Mouse (Mus musculus) neural tube, embryonic 13.5 days (tissue): Measurements from ENCODE around the gene Traf3ip3. TPM values are rescaled to one million over a fixed set of nuclear protein-coding genes. Genes with fewer than 3 reads are reported as not detected.

Experiments
- ATAC-seq: fragments of 200-750 bp; cut with Nextera tagmentation; 2 replicates; pipeline ENCODE4 v1.8.0; 2017; ENCODE audit warnings: low read depth, mild to moderate bottlenecking, moderate TSS enrichment, moderate library complexity
- H3K27ac ChIP-seq: fragments of 300-500 bp; sonication (generic); replicated peaks from 2 replicates; pipeline ENCODE4 v1.5.1; 2015; ENCODE audit warnings: moderate library complexity, mild to moderate bottlenecking, inconsistent platforms
- H3K27me3 ChIP-seq: fragments of 300-500 bp; sonication (generic); 2 replicates; pipeline ENCODE4 v1.6.1; 2015; ENCODE audit warnings: mild to moderate bottlenecking, inconsistent platforms
- H3K36me3 ChIP-seq: fragments of 300-500 bp; sonication (generic); 2 replicates; pipeline ENCODE4 v1.6.1; 2015; ENCODE audit warnings: mild to moderate bottlenecking, inconsistent platforms
- H3K4me1 ChIP-seq: fragments of 300-500 bp; sonication (generic); replicated peaks from 2 replicates; pipeline ENCODE4 v1.6.1; 2015; ENCODE audit warnings: inconsistent platforms
- H3K4me2 ChIP-seq: fragments of 300-500 bp; sonication (generic); 2 replicates; pipeline ENCODE4 v1.6.1; 2015; ENCODE audit warnings: inconsistent platforms, mild to moderate bottlenecking, moderate library complexity
- H3K4me3 ChIP-seq: fragments of 300-500 bp; sonication (generic); 2 replicates; pipeline ENCODE4 v1.5.1; 2015; ENCODE audit warnings: mild to moderate bottlenecking, inconsistent platforms
- H3K9ac ChIP-seq: fragments of 300-500 bp; sonication (generic); 2 replicates; pipeline ENCODE4 v1.6.1; 2015; ENCODE audit warnings: moderate library complexity, mild to moderate bottlenecking, inconsistent platforms
- H3K9me3 ChIP-seq: fragments of 300-500 bp; sonication (generic); 2 replicates; pipeline ENCODE4 v1.6.1; 2016; ENCODE audit warnings: inconsistent platforms
- WGBS: fragments of 180-500 bp; shearing (Covaris S2); methylation state at CpG from one replicate; pipeline ENCODE4 v1.1.7; 2015; 5-methylcytosine and 5-hydroxymethylcytosine counted together
- polyA plus RNA-seq: library from polyadenylated mRNA; unstranded; fragments of >200 nt; fragmentation: Nextera tagmentation; extraction: Ambion mirVana; gene quantifications from 2 replicates; pipeline ENCODE4 v1.2.1, GENCODE M21; 2015

Gene Traf3ip3
- polyA plus RNA-seq, 1 experiment from 2014 or later = 4.4 TPM

GRCm38 (mm10) chr1:193200640-193201382, 692 bp downstream of the Traf3ip3 start:
- no peaks in the 10 kb centered on the region for H3K4me1 ChIP-seq
- no peak overlapping the region for H3K4me2 ChIP-seq
- H3K9me3 ChIP-seq = no peaks in the 10 kb centered on the region
- H3K36me3 ChIP-seq = no peaks in the 10 kb centered on the region
- no peak overlapping the region for H3K27ac ChIP-seq
- no peaks in the 10 kb centered on the region for H3K27me3 ChIP-seq
- H3K9ac ChIP-seq = no peak overlapping the region
- 88% methylated on average over 8 of the region's 8 CpGs for WGBS
- ATAC-seq = no peak
- H3K4me3 ChIP-seq = no peak overlapping the region

DNA sequence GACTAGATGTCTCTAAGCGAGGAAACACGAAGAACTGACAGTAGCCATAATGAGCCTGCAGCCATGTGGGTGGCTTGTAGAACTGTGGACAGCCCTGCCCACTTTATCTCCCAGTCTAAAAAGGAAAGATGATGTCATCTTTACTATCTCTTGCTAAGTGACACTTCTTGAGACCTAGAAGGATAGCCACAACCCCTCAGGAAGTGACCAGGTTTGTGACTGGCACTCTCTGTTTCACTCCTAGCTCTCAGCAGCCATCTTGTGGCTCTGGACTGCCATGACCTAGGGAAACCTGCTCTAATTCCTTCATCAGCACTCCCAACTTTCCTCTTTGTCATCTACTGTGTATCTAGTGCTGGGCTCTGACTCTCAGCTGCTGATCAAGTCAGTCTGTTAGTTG, 3.2 kb downstream of the Traf3ip3 start:
- Histone ChIP-seq H3K9me3 (no peaks in the 10 kb centered on the region), H3K27me3 (no peaks in the 10 kb centered on the region), H3K27ac (no peak overlapping the region), H3K9ac (no peak overlapping the region), H3K36me3 (no peaks in the 10 kb centered on the region), H3K4me1 (no peaks in the 10 kb centered on the region), H3K4me2 (no peak overlapping the region), H3K4me3 (no peak overlapping the region)
- 78% methylated on average over 2 of the region's 2 CpGs for WGBS
- no peak for ATAC-seq

DNA sequence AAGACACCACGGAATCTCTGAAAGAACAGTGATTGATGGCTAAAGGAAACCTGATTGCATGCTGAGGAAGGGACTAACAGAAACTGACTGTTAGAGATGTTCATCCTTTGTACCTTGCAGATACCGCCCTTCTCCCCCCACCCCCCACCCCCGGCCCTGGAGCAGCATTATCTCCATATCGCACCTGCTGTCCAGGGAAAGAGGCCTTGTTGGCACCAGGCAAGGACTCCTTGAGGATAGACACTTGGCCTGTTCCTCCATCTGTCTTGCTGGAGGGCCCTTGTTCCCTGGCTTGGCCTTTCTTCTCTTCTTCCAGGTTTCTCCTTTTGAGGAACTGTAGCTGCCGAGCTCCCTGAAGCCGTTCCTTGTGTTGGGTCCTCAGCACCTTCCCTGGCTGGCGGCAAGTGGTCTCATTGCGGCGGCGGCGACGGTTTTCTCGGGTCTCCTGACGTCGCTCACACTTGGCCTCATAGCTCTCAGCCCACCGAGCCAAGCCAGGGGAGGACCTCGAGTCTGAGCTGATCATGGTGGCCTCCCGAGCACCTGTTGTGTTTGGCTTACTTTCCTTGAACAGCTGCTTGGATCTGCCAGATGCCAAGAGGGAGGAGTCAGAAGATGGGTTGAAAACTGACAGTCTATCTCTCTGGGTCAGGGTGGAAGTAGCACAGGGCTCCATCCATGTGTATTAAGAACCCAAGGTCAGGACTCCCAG, 3.9 kb downstream of the Traf3ip3 start:
- H3K36me3 ChIP-seq = no peaks in the 10 kb centered on the region
- H3K4me3 ChIP-seq = no peak overlapping the region
- no peak overlapping the region for H3K27ac ChIP-seq
- 91% methylated on average over 18 of the region's 18 CpGs for WGBS
- no peak overlapping the region for H3K4me2 ChIP-seq
- H3K9me3 ChIP-seq = no peaks in the 10 kb centered on the region
- no peak overlapping the region for H3K9ac ChIP-seq
- ATAC-seq = no peak
- no peaks in the 10 kb centered on the region for H3K27me3 ChIP-seq
- no peaks in the 10 kb centered on the region for H3K4me1 ChIP-seq

DNA sequence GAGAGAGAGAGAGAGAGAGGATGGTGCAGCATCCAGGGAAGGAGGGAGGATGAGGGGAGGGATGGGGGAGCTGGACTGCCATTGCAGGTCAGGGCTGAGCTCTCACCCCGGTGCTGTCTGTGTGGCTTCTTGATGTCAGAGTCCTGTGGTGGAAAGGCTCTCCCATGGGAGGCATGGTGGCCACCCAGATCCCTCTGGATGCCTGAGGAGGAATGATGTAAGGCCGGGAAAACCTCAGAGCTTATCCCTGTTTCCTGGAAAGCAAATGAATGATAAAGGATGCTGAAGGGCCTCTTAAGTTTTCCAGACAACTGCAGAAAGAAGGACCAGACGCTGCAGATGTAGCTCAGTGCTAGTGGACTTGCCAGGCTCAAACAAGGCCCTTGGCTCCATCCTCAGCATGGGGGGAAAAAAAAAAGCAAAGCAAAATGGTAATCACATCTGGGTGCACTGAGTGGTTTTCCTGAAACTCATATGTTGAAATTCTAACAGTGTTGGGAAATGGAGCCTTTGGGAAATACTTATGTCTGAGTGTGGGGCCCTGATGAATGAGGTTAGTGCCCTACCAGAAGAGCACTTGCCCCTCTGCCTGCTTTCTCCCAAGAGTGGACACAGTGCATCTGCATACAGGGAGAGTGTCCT, 6.2 kb downstream of the Traf3ip3 start:
- ATAC-seq = no peak
- Histone ChIP-seq H3K4me1 (no peaks in the 10 kb centered on the region), H3K27me3 (no peaks in the 10 kb centered on the region), H3K4me3 (no peak overlapping the region), H3K9me3 (no peaks in the 10 kb centered on the region), H3K36me3 (no peaks in the 10 kb centered on the region), H3K9ac (no peak overlapping the region), H3K4me2 (no peak overlapping the region), H3K27ac (no peak overlapping the region)
- 73% methylated on average over 3 of the region's 3 CpGs for WGBS

GRCm38 (mm10) chr1:193194416-193195140, 6.9 kb downstream of the Traf3ip3 start:
- Histone ChIP-seq H3K9ac (no peak overlapping the region), H3K4me3 (no peak overlapping the region), H3K27ac (no peak overlapping the region), H3K4me1 (peaks cover 3% of the 10 kb centered on the region), H3K4me2 (no peak overlapping the region), H3K27me3 (no peaks in the 10 kb centered on the region), H3K36me3 (no peaks in the 10 kb centered on the region), H3K9me3 (no peaks in the 10 kb centered on the region)
- ATAC-seq = no peak
- 85% methylated on average over 3 of the region's 3 CpGs for WGBS

DNA sequence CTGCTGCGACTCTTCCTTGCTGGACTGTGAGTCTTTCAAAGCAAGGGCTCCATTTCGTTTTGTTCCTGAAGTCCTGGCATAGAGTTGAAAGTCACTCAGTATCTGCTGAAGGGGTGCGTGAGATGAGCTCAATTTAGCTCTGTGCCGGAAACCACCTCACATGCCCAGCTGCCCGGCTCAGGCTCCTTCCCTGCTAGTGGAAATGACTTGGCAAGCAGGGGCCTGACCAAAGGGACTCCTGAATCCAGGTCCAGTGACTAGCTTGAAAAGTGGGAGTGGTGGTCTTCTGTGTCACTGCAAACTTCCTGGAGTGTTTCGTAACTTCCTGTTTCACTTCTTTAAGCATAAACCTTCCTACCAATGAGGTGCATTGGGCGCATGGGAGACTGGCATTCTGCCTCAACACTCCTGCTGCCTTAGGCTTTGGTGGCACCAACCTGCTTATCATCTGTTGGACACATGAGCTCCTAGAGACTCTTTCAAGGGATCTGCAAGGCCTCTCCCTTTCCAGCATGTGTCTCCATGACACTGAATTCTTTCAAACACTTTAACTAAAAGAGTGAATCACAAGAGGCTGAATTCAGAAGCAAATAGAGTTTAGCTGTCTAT, 9.7 kb downstream of the Traf3ip3 start:
- WGBS = 92% methylated on average over 7 of the region's 7 CpGs
- no peaks in the 10 kb centered on the region for H3K27me3 ChIP-seq
- no peak for ATAC-seq
- no peak overlapping the region for H3K9ac ChIP-seq
- H3K4me3 ChIP-seq = no peak overlapping the region
- H3K36me3 ChIP-seq = no peaks in the 10 kb centered on the region
- no peaks in the 10 kb centered on the region for H3K9me3 ChIP-seq
- H3K27ac ChIP-seq = no peak overlapping the region
- peaks cover 15% of the 10 kb centered on the region for H3K4me1 ChIP-seq
- no peak overlapping the region for H3K4me2 ChIP-seq

GRCm38 (mm10) chr1:193189771-193190170, 11.7 kb downstream of the Traf3ip3 start:
- Histone ChIP-seq H3K4me1 (peaks cover 15% of the 10 kb centered on the region), H3K9me3 (no peaks in the 10 kb centered on the region), H3K27me3 (no peaks in the 10 kb centered on the region), H3K9ac (no peak overlapping the region), H3K4me2 (no peak overlapping the region), H3K27ac (peak overlapping the region; percentile 61), H3K36me3 (no peaks in the 10 kb centered on the region), H3K4me3 (no peak overlapping the region)
- WGBS = 69% methylated on average over 3 of the region's 3 CpGs
- ATAC-seq = no peak

DNA sequence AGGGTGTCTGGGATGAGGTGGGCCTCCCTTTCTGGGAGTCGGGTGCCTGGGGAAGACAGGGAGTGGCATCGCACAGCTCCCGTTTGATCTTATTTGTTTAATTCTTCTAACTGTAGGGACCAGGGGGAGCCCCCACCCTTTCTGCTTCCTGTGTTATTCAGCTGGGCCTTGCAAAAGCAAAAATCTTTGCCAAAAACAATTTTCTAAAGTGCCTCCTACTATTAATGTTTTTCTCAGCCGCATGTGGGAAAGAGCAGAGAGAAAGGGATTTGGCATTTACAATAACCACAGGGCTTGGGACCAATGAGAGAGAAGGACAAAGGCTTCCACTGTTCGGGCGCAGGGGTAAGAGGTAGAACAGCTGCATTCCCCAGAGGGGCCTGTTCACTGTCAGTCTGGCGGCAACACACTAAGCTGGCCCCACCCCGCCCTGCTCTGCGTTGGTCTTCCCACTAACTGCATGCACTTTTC, 12.3 kb downstream of the Traf3ip3 start:
- no peak overlapping the region for H3K4me3 ChIP-seq

DNA sequence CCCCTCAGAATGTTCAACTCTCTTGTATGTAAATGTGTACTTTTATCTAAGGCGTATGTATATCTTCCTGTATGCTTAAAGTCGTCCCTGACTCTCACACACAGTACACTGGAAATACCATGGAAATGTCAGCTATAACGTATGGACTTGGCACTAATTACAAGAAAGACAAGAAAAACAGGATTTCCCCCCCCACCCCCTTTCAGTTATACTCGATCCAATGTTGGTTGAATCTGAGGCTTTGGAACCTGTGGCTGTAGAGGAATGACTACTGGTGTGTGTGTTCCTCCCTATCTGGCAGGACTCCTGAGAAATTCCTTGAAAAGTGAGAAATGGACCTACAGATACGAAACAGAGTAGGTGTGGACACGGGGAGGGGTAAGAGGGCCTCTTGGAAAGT, 13.2 kb downstream of the Traf3ip3 start:
- Histone ChIP-seq H3K4me2 (no peak overlapping the region), H3K36me3 (no peaks in the 10 kb centered on the region), H3K9me3 (no peaks in the 10 kb centered on the region), H3K4me1 (peaks cover 15% of the 10 kb centered on the region), H3K27ac (0 out of 2 replicates have a peak overlapping the region, but pooled peaks have one; percentile 61), H3K27me3 (no peaks in the 10 kb centered on the region), H3K4me3 (no peak overlapping the region), H3K9ac (no peak overlapping the region)
- 85% methylated on average over 6 of the region's 6 CpGs for WGBS
- ATAC-seq = no peak

More for the DNA sequence above, 12.3 kb downstream of the Traf3ip3 start:
- H3K4me1 ChIP-seq = peaks cover 15% of the 10 kb centered on the region
- peak; percentile 89 for ATAC-seq
- no peak overlapping the region for H3K4me2 ChIP-seq
- H3K36me3 ChIP-seq = no peaks in the 10 kb centered on the region
- H3K27me3 ChIP-seq = no peaks in the 10 kb centered on the region
- H3K27ac ChIP-seq = peak overlapping the region; percentile 61
- no peaks in the 10 kb centered on the region for H3K9me3 ChIP-seq
- 30% methylated on average over 9 of the region's 9 CpGs for WGBS
- no peak overlapping the region for H3K9ac ChIP-seq

DNA sequence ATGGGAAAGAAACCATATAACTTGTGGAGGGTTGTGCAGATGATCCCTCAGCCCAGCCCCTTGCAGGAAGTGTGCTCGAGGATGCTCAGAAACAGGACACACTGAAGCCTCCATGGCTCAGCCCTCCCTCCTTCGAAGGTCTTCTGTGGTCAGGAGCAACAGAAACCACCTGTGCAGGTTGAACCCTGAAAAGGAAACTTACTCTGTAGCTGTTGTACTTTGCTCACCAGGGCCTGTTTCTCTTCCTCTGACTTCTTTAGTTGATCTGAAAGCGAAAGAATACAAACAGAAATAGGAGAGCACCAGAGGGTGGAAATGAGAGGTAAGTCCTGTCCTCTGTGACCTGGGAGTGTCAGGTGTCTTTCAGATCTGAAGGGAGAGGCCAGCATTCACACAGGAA, 20.4 kb downstream of the Traf3ip3 start:
- Histone ChIP-seq H3K27me3 (no peaks in the 10 kb centered on the region), H3K27ac (no peak overlapping the region), H3K36me3 (no peaks in the 10 kb centered on the region), H3K4me3 (no peak overlapping the region), H3K4me1 (no peaks in the 10 kb centered on the region), H3K9ac (no peak overlapping the region), H3K4me2 (no peak overlapping the region), H3K9me3 (no peaks in the 10 kb centered on the region)
- ATAC-seq = no peak
- 83% methylated on average over 3 of the region's 3 CpGs for WGBS

DNA sequence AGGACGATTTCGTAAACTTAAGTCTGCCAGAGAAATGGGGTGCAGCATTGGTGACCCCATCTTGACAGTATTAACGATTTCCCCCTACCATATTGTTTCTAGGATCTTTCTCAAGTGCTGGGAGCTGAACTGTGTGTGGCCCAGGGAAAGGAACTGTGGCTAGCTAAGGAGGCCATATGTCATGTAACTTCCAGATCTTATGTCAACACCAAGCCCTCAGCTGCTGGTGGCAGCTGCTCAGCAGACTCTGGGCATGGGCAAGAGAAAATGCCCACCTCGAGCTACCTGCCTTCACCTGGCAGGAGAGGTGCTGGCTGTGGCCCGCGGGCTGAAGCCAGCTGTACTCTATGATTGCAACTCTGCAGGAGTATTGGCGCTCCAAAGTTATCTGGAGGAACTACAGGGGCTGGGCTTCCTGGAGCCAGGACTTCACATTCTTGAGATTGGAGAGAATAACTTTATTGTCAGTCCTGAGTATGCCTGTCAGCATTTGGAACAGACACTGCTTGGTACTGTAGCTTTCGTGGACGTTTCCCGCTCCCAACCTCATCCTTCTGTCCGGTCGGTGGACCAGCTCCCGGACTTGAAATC, 27.3 kb downstream of the Traf3ip3 start:
- no peaks in the 10 kb centered on the region for H3K36me3 ChIP-seq
- H3K9me3 ChIP-seq = no peaks in the 10 kb centered on the region
- no peaks in the 10 kb centered on the region for H3K27me3 ChIP-seq
- peak overlapping the region; percentile 90 for H3K27ac ChIP-seq
- H3K9ac ChIP-seq = peak overlapping the region; percentile 79; the same call in 1 of the 2 replicates
- peak overlapping the region; percentile 72 for H3K4me3 ChIP-seq
- no peak for ATAC-seq
- 90% methylated on average over 13 of the region's 13 CpGs for WGBS
- peak overlapping the region; percentile 83 for H3K4me2 ChIP-seq
- peaks cover 41% of the 10 kb centered on the region for H3K4me1 ChIP-seq
